Mouse (Mus musculus) kidney, postnatal 0 days (tissue): ENCODE data around the gene Dach1. TPM values are rescaled to one million over a fixed set of nuclear protein-coding genes. Genes with fewer than 3 reads are reported as not detected.

ENCODE experiments used
- ATAC-seq: fragments of 200-750 bp; cut with Nextera tagmentation; replicated peaks from 2 replicates; pipeline ENCODE4 v1.8.0; 2017; ENCODE audit warnings: low read depth, moderate number of reproducible peaks, moderate TSS enrichment, moderate library complexity; ENCODE audit not compliant: low FRiP score
- DNase-seq: peaks from one replicate; pipeline ENCODE4 v3.0.0-alpha.2; 2016; ENCODE audit warnings: low spot score
- H3K27ac ChIP-seq: fragments of 300-500 bp; sonication (generic); 2 replicates; pipeline ENCODE4 v1.5.1; 2014; ENCODE audit warnings: mild to moderate bottlenecking
- H3K27me3 ChIP-seq: fragments of 300-500 bp; sonication (generic); 2 replicates; pipeline ENCODE4 v1.6.1; 2014; ENCODE audit warnings: low read length, mixed read lengths; ENCODE audit not compliant: insufficient read depth
- H3K36me3 ChIP-seq: fragments of 300-500 bp; sonication (generic); 2 replicates; pipeline ENCODE4 v1.6.1; 2014; ENCODE audit warnings: low read length, mixed read lengths; ENCODE audit not compliant: insufficient read depth
- H3K4me1 ChIP-seq: fragments of 300-500 bp; sonication (generic); replicated peaks from 2 replicates; pipeline ENCODE4 v1.6.1; 2014; ENCODE audit warnings: antibody characterized with exemption, low read length, mixed read lengths; ENCODE audit not compliant: insufficient read depth
- H3K4me2 ChIP-seq: fragments of 300-500 bp; sonication (generic); 2 replicates; pipeline ENCODE4 v1.6.1; 2014; ENCODE audit warnings: mild to moderate bottlenecking, low read length, moderate library complexity, mixed read lengths
- H3K4me3 ChIP-seq: fragments of 300-500 bp; sonication (generic); replicated peaks from 2 replicates; pipeline ENCODE4 v1.5.1; 2014; ENCODE audit warnings: low read depth, low read length
- H3K9ac ChIP-seq: fragments of 300-500 bp; sonication (generic); 2 replicates; pipeline ENCODE4 v1.6.1; 2014; ENCODE audit warnings: low read depth, low read length
- H3K9me3 ChIP-seq: fragments of 300-500 bp; sonication (generic); replicated peaks from 2 replicates; pipeline ENCODE4 v1.6.1; 2016; ENCODE audit warnings: low read length, inconsistent platforms, mixed read lengths
- CTCF ChIP-seq: IDR thresholded peaks from 2 replicates; pipeline ENCODE4 v1.5.1; 2016; ENCODE audit warnings: antibody characterized with exemption, low read depth, mild to moderate bottlenecking, moderate library complexity
- WGBS: fragments of 180-500 bp; shearing (Covaris S2); extraction: QIAGEN DNeasy Blood & Tissue Kit; methylation state at CpG from one replicate; pipeline ENCODE4 v1.1.7; 2014; 5-methylcytosine and 5-hydroxymethylcytosine counted together
- polyA plus RNA-seq: library from polyadenylated mRNA; unstranded; fragments of >200 nt; fragmentation: Nextera tagmentation; extraction: Ambion mirVana; gene quantifications from 2 replicates; pipeline ENCODE4 v1.2.1, GENCODE M21; 2015

Dach1 gene
- polyA plus RNA-seq, 1 experiment from 2014 or later = 18.4 TPM

DNA sequence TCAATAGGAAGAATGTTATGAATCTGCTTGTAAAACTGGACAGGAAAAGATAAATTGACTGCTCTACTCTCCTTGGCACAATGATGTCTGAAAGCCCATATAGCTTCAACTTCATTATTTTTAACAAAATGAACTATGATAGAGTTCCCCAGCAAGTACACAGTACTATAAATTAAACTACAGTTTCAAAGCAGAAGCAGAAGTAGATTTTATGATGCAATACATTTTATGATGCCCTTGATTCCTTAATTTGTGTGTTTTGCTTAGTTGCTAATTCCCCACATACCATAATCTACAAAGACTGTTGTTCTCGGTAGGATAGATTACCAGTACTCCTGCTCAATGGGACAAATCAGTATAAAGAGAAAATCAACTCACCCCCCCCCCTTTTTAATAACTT is 52.9 kb downstream of the Dach1 start:
- H3K27ac ChIP-seq = no peak overlapping the region
- H3K4me2 ChIP-seq = no peak overlapping the region
- ATAC-seq (no peak), DNase-seq (peak; percentile 27)
- no peak overlapping the region for H3K4me3 ChIP-seq
- no peaks in the 10 kb centered on the region for H3K9me3 ChIP-seq
- no peaks in the 10 kb centered on the region for H3K4me1 ChIP-seq
- TF ChIP-seq CTCF = no peak
- H3K27me3 ChIP-seq = no peaks in the 10 kb centered on the region
- no peak overlapping the region for H3K9ac ChIP-seq
- H3K36me3 ChIP-seq = no peaks in the 10 kb centered on the region
- 36% methylated on average over 1 of the region's 1 CpGs for WGBS

DNA sequence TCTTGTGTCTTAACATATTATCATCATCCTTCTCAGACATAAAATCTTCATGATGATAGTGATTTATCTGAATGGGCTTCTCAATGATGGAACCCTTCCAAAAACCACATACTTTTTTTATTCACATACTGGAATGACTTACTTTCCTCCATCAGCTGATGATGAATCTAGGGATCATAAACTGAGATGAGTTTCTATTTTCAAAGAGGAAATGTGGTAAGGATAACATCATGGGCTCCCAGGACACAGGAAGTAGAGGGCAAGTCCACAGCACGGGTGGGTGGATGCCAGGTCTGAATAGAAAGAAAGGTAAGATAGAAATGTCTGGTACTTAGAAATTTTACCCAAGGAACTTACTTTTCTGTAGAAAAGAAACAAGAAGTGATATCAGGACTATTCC is 56.5 kb downstream of the Dach1 start:
- WGBS = 41% methylated on average over 1 of the region's 1 CpGs
- H3K9me3 ChIP-seq = no peaks in the 10 kb centered on the region
- H3K27me3 ChIP-seq = no peaks in the 10 kb centered on the region
- H3K4me3 ChIP-seq = no peak overlapping the region
- H3K36me3 ChIP-seq = no peaks in the 10 kb centered on the region
- H3K9ac ChIP-seq = no peak overlapping the region
- no peak for DNase-seq
- no peak overlapping the region for H3K27ac ChIP-seq
- H3K4me1 ChIP-seq = no peaks in the 10 kb centered on the region
- no peak for ATAC-seq
- no peak overlapping the region for H3K4me2 ChIP-seq
- TF ChIP-seq CTCF = no peak

DNA sequence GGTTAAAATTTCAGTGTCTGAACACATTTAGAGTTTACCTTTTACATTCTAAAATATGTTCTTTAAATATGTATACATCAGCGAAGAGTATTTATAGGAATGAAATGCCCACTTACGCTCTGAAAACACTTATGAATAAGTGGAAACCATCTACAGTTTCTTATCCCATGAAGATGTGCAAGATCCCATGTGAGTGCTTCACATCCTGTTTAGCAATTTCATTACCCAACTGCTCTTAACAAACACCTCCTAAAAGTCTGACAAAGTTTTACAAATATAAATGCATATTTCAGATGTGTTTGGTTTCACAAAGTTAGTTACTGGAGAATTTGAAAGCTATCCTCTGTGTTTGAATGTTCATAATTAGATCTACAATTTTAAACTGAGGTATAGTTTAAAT is 59.6 kb downstream of the Dach1 start:
- DNase-seq (no peak), ATAC-seq (no peak)
- H3K4me3 ChIP-seq = no peak overlapping the region
- TF ChIP-seq CTCF = no peak
- H3K27ac ChIP-seq = no peak overlapping the region
- no peaks in the 10 kb centered on the region for H3K36me3 ChIP-seq
- no peaks in the 10 kb centered on the region for H3K27me3 ChIP-seq
- H3K4me2 ChIP-seq = no peak overlapping the region
- no peaks in the 10 kb centered on the region for H3K4me1 ChIP-seq
- WGBS = 94% methylated on average over 2 of the region's 2 CpGs
- no peak overlapping the region for H3K9ac ChIP-seq
- no peaks in the 10 kb centered on the region for H3K9me3 ChIP-seq

DNA sequence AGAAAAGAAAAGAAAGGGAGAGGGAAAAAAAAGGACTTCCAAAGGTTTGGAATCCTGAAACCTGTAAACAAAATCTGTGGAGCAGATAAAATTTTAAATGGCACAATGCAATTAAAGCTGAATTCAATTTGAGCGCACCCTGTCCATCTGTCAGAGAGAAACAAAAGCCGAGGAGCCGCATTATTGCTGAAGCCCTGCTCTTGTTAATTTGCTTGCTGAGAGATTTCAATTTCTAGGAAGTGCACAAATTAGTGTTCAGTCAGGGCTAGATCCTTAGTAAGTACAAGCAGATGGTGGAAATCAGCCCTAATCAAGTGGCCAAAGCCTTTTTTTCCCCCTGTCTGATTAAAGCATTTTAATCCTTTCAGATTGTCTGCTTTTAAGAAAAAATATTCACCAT is 60.8 kb downstream of the Dach1 start:
- WGBS = 78% methylated on average over 3 of the region's 3 CpGs
- Histone ChIP-seq H3K4me1 (no peaks in the 10 kb centered on the region), H3K4me3 (no peak overlapping the region), H3K27ac (no peak overlapping the region), H3K27me3 (no peaks in the 10 kb centered on the region), H3K9ac (no peak overlapping the region), H3K9me3 (no peaks in the 10 kb centered on the region), H3K36me3 (no peaks in the 10 kb centered on the region), H3K4me2 (no peak overlapping the region)
- no peak for DNase-seq
- TF ChIP-seq CTCF = no peak
- ATAC-seq = no peak

DNA sequence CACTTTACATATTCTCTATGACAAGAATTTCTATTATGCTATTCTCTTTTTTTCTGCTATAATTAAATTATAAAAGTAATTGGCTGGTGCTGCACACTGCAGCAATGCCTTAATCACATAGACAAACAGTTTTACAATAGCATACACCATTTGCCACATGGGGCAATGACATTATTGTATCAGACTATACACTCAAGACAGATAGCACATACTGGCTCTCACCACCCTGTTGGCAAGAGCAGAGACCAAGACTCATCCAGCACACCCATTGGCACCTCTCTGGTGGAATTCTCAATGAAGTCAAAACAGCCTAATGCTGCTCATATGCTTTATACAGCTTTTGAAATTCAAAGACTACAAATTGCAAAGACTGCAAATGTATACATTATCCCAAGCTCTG is 63.4 kb downstream of the Dach1 start:
- Histone ChIP-seq H3K27ac (no peak overlapping the region), H3K9ac (no peak overlapping the region), H3K36me3 (no peaks in the 10 kb centered on the region), H3K9me3 (no peaks in the 10 kb centered on the region), H3K4me3 (no peak overlapping the region), H3K4me2 (no peak overlapping the region), H3K4me1 (no peaks in the 10 kb centered on the region), H3K27me3 (no peaks in the 10 kb centered on the region)
- no peak for TF ChIP-seq CTCF
- ATAC-seq = no peak
- DNase-seq = no peak

DNA sequence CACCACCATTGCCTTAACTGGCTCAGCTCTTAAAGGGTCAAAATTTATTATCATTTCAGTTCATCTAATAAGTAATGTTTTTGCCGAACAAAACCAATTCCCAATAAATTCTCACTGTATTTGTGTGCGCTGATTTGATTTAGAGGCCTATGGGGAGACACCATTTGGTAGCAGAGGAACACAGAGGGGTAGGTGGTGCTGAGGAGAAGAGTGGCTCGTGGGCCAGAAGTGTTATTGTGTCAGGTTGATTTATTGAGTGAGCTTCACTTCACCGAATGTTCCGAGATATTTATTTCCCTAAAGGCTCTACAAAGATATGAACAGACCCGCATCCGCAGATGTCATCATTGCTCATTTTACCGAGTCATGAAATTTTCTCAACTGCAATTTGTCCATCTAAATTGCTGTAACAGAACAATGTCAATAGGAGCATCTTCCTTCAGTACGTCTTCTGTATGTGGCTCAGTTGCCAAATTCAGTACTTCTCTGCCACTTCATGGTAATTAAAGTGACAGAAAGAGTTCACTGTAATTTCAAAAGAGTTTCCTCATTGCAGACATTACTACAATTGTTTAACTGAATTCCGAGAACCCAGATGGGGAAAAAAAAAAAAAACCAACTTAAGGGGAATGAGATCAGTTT is 65.1 kb downstream of the Dach1 start:
- 60% methylated on average over 10 of the region's 10 CpGs for WGBS
- ATAC-seq (no peak), DNase-seq (no peak)
- no peak for TF ChIP-seq CTCF
- H3K4me3 ChIP-seq = no peak overlapping the region
- H3K9ac ChIP-seq = no peak overlapping the region
- no peaks in the 10 kb centered on the region for H3K27me3 ChIP-seq
- no peaks in the 10 kb centered on the region for H3K9me3 ChIP-seq
- no peak overlapping the region for H3K27ac ChIP-seq
- H3K4me1 ChIP-seq = no peaks in the 10 kb centered on the region
- H3K4me2 ChIP-seq = no peak overlapping the region
- no peaks in the 10 kb centered on the region for H3K36me3 ChIP-seq

DNA sequence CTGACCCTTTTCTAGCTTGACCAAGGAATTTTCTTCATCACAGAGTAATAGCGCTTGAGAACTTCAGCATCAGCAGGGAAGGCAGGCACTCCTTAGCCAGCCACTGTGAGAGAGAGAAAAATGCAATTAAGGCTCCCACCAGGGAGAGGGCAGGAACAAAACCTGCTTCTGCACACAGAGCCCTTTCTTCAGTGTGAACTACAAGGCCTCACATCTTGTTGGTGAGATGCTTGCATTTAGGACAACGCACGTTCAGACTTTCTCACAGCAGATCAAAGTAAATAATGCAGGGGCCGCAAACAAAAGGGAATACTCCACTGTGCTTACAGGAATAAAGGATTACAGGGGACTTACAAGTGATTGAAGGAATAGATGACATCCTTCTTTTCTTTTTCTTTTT is 74.3 kb downstream of the Dach1 start:
- Histone ChIP-seq H3K4me2 (no peak overlapping the region), H3K9ac (no peak overlapping the region), H3K4me3 (no peak overlapping the region), H3K4me1 (no peaks in the 10 kb centered on the region), H3K36me3 (no peaks in the 10 kb centered on the region), H3K27ac (no peak overlapping the region), H3K9me3 (no peaks in the 10 kb centered on the region), H3K27me3 (no peaks in the 10 kb centered on the region)
- no peak for TF ChIP-seq CTCF
- ATAC-seq (no peak), DNase-seq (no peak)
- WGBS = 61% methylated on average over 4 of the region's 4 CpGs
